Mouse (Mus musculus) midbrain, embryonic 10.5 days (tissue): ENCODE data around the gene Msi1. TPM values are rescaled to one million over a fixed set of nuclear protein-coding genes. Genes with fewer than 3 reads are reported as not detected.

Experiments used
- polyA plus RNA-seq: library from polyadenylated mRNA; unstranded; fragments of >200 nt; fragmentation: Nextera tagmentation; extraction: Ambion mirVana; gene quantifications from 2 replicates; pipeline ENCODE4 v1.2.1, GENCODE M21; 2016

Gene Msi1
- polyA plus RNA-seq, 1 experiment from 2014 or later = 190 TPM

Other genes starting within 250 kb of the Msi1 start
- gene Cabp1, start 235.2 kb upstream of the Msi1 start, polyA plus RNA-seq = 1.2 and 1.3 TPM in 2 replicates
- gene Pop5, start 193.8 kb upstream of the Msi1 start, polyA plus RNA-seq = 104 and 113 TPM in 2 replicates
- gene Rnf10, start 156.7 kb upstream of the Msi1 start, polyA plus RNA-seq = 133 and 134 TPM in 2 replicates
- gene Coq5, start 149.9 kb upstream of the Msi1 start, polyA plus RNA-seq = 57.3 and 61.1 TPM in 2 replicates
- 1,606 and 1,767 TPM in 2 replicates for gene Dynll1, start 128.6 kb upstream of the Msi1 start, polyA plus RNA-seq
- gene Srsf9, start 102.4 kb upstream of the Msi1 start, polyA plus RNA-seq = 396 and 421 TPM in 2 replicates
- gene Gatc, start 88.4 kb upstream of the Msi1 start, polyA plus RNA-seq = 36.9 and 41.3 TPM in 2 replicates
- 56.4 and 60.8 TPM in 2 replicates for gene Triap1, start 88.4 kb upstream of the Msi1 start, polyA plus RNA-seq
- 861 and 874 TPM in 2 replicates for gene Cox6a1, start 80.6 kb upstream of the Msi1 start, polyA plus RNA-seq
- gene Pla2g1b, start 36.7 kb downstream of the Msi1 start, polyA plus RNA-seq = 0.41 and 0.62 TPM in 2 replicates
- 15.2 and 17.0 TPM in 2 replicates for gene Sirt4, start 55.1 kb downstream of the Msi1 start, polyA plus RNA-seq
- gene Pxn, start 77.1 kb downstream of the Msi1 start, polyA plus RNA-seq = 27.9 and 28.9 TPM in 2 replicates
- gene Rplp0, start 129.9 kb downstream of the Msi1 start, polyA plus RNA-seq = 1,126 and 1,338 TPM in 2 replicates
- gene Gcn1l1, start 135.7 kb downstream of the Msi1 start, polyA plus RNA-seq = 52.5 and 61.2 TPM in 2 replicates
- gene Rab35, start 202.3 kb downstream of the Msi1 start, polyA plus RNA-seq = 11.8 and 13.3 TPM in 2 replicates